Mouse (Mus musculus) hindbrain, embryonic 14.5 days (tissue): Measurements from ENCODE around the gene Lrrc8d. TPM values are rescaled to one million over a fixed set of nuclear protein-coding genes. Genes with fewer than 3 reads are reported as not detected.
A peak's percentile ranks its signal among the peaks of the same experiment; 100 is the strongest.

ENCODE experiments used
- ATAC-seq: fragments of 200-750 bp; cut with Nextera tagmentation; 2 replicates; pipeline ENCODE4 v1.8.0; 2017; ENCODE audit warnings: moderate number of reproducible peaks, mild to moderate bottlenecking, moderate TSS enrichment, moderate library complexity; ENCODE audit not compliant: low FRiP score
- DNase-seq: peaks from one replicate; pipeline ENCODE4 v3.0.0-alpha.2; 2015; ENCODE audit warnings: low spot score
- H3K27ac ChIP-seq: fragments of 300-500 bp; sonication (generic); 2 replicates; pipeline ENCODE4 v1.5.1; 2014; ENCODE audit warnings: mild to moderate bottlenecking, moderate library complexity
- H3K27me3 ChIP-seq: fragments of 300-500 bp; sonication (generic); 2 replicates; pipeline ENCODE4 v1.6.1; 2014; ENCODE audit warnings: mild to moderate bottlenecking, low read length, mixed read lengths; ENCODE audit not compliant: control insufficient read depth, insufficient read depth
- H3K36me3 ChIP-seq: fragments of 300-500 bp; sonication (generic); replicated peaks from 2 replicates; pipeline ENCODE4 v1.6.1; 2014; ENCODE audit not compliant: control insufficient read depth, insufficient read depth
- H3K4me1 ChIP-seq: fragments of 300-500 bp; sonication (generic); replicated peaks from 2 replicates; pipeline ENCODE4 v1.6.1; 2014; ENCODE audit warnings: antibody characterized with exemption, low read length, mixed read lengths; ENCODE audit not compliant: control insufficient read depth, insufficient read depth
- H3K4me2 ChIP-seq: fragments of 300-500 bp; sonication (generic); replicated peaks from 2 replicates; pipeline ENCODE4 v1.6.1; 2014; ENCODE audit warnings: mild to moderate bottlenecking, moderate library complexity
- H3K4me3 ChIP-seq: fragments of 300-500 bp; sonication (generic); replicated peaks from 2 replicates; pipeline ENCODE4 v1.5.1; 2014; ENCODE audit warnings: mild to moderate bottlenecking, low read length
- H3K9ac ChIP-seq: fragments of 300-500 bp; sonication (generic); 2 replicates; pipeline ENCODE4 v1.6.1; 2014
- H3K9me3 ChIP-seq: fragments of 300-500 bp; sonication (generic); 2 replicates; pipeline ENCODE4 v1.6.1; 2016; ENCODE audit warnings: low read length; ENCODE audit not compliant: control insufficient read depth
- WGBS: fragments of 180-500 bp; shearing (Covaris S2); extraction: QIAGEN DNeasy Blood & Tissue Kit; methylation state at CpG from one replicate; pipeline ENCODE4 v1.1.7; 2014; 5-methylcytosine and 5-hydroxymethylcytosine counted together
- polyA plus RNA-seq: library from polyadenylated mRNA; unstranded; fragments of >200 nt; fragmentation: Nextera tagmentation; extraction: Ambion mirVana; gene quantifications from 2 replicates; pipeline ENCODE4 v1.2.1, GENCODE M21; 2014

Lrrc8d gene
- polyA plus RNA-seq, 1 experiment from 2014 or later, result 38.4 TPM

DNA sequence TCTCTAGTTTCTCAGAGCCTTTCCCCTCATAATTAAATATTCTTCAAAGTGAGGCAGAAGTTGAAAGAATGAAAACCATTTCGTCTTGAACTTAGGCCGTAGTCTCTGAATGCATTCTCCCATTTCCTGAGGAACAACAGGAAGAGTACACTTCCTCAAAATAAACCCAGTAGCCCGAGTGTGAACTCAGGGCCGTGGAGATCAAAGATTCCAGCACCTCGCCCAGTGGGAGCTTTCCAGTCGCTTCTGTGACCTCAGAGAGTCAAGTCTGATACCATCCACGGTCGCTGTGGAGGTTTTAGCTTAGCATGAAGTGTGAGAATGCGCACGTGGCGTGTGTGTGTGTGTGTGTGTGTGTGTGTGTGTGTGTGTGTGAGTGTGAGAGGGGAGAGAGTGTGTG is 45.6 kb downstream of the Lrrc8d start:
- no peaks in the 10 kb centered on the region for H3K27me3 ChIP-seq
- H3K27ac ChIP-seq, result no peak overlapping the region
- H3K9me3 ChIP-seq, result no peaks in the 10 kb centered on the region
- H3K4me1 ChIP-seq, result peaks cover 6% of the 10 kb centered on the region
- no peak overlapping the region for H3K4me2 ChIP-seq
- no peak for ATAC-seq
- DNase-seq, result no peak
- H3K9ac ChIP-seq, result no peak overlapping the region
- no peak overlapping the region for H3K4me3 ChIP-seq
- 0 out of 2 replicates have a peak, but pooled peaks cover 4% of the 10 kb centered on the region for H3K36me3 ChIP-seq
- WGBS, result 89% methylated on average over 11 of the region's 11 CpGs

DNA sequence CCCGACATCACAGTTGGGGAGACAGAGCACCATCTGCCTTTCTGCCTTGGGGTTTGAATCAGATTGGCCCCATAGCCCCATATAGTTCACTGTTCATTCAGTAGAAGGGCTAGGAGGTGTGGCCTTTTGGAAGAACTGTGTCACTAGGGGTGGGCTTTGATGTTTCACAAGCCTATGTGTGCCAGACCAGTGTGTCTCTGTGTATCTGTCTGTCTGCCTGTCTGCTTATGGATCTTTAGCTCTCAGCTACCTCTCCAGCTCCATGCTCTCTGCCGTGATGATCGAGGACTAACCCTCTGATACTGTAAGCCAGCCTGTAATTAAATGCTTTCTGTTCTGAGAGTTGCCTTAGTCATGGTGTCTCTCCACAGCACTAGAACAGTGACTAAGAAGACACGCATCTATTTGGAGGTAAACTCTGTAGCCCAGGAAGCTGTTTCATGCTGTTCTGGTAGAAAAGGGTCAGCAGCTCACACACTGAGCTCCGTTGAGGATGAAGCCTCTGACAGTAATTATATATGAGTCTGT is 46.2 kb downstream of the Lrrc8d start:
- Histone ChIP-seq H3K27me3 (no peaks in the 10 kb centered on the region), H3K4me1 (no peaks in the 10 kb centered on the region), H3K27ac (no peak overlapping the region), H3K9ac (no peak overlapping the region), H3K4me3 (no peak overlapping the region), H3K36me3 (0 out of 2 replicates have a peak, but pooled peaks cover 4% of the 10 kb centered on the region), H3K4me2 (no peak overlapping the region), H3K9me3 (no peaks in the 10 kb centered on the region)
- DNase-seq (no peak), ATAC-seq (no peak)
- WGBS, result 83% methylated on average over 5 of the region's 5 CpGs

DNA sequence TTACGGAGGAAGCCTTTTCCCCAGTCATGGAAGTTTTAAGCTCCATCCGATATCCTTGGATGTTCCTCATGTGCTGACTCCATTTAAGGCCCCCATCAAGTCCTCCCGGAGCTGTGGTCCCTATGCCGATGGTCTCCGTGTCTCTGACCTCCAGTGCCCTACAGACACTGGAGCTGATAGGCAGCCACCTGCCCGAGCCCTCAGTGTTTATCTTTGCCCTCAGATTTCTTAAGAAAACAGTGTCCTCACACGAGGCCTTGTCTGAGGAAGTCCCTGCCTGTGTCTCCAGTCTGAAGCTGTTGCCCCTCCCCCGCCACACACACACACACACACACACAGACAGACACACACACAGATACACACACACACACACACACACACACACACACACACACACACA is 55.0 kb downstream of the Lrrc8d start:
- H3K4me3 ChIP-seq, result no peak overlapping the region

DNA sequence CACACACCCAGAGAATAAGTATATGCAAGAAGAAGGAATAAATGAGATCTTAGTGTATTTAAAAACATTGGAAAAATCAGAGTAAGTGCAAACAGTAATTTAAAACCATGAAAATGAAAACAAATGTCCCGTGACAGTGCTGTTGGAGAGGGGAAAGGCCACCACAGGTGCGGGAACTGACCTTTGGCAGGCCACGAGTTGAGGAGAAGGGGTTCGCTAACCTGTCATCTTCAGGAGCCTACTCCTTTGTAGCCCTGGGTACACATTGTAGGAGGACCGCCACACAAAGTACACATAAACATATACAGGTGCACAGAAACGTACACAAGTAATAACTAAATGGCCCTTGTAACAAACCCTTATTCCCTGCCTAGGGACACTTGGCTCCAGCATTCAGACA is 55.7 kb downstream of the Lrrc8d start:
- no peak for ATAC-seq
- Histone ChIP-seq H3K27me3 (no peaks in the 10 kb centered on the region), H3K36me3 (no peaks in the 10 kb centered on the region), H3K27ac (no peak overlapping the region), H3K4me3 (no peak overlapping the region), H3K4me2 (no peak overlapping the region), H3K4me1 (no peaks in the 10 kb centered on the region), H3K9ac (no peak overlapping the region), H3K9me3 (no peaks in the 10 kb centered on the region)
- 85% methylated on average over 6 of the region's 6 CpGs for WGBS
- no peak for DNase-seq

More for the DNA sequence above, 55.0 kb downstream of the Lrrc8d start:
- no peak overlapping the region for H3K27ac ChIP-seq
- no peak overlapping the region for H3K9ac ChIP-seq
- ATAC-seq, result no peak
- H3K4me2 ChIP-seq, result no peak overlapping the region
- no peaks in the 10 kb centered on the region for H3K4me1 ChIP-seq
- 79% methylated on average over 8 of the region's 8 CpGs for WGBS
- no peak for DNase-seq
- H3K27me3 ChIP-seq, result no peaks in the 10 kb centered on the region
- H3K36me3 ChIP-seq, result no peaks in the 10 kb centered on the region
- H3K9me3 ChIP-seq, result no peaks in the 10 kb centered on the region

DNA sequence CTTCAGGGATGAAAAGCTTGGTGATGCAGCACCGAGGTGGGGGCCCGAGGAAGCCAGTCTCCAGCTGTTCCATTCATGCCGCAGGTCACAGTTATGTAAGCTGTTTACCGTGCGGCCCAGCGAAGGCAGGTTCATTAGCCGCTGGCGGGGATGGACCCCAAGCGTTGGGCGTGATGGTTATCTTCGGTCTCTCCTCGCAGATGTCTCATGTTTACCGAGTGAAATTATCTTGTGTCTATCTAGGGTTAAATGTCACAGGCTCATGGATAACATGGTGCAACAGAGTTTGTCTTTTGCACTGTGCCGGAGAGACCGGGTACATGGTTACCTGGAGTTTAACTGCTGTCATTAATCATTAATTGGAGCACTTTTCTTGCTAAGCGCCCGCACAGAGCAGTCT is 58.2 kb downstream of the Lrrc8d start:
- DNase-seq, result no peak
- no peak overlapping the region for H3K9ac ChIP-seq
- peaks cover 17% of the 10 kb centered on the region for H3K4me1 ChIP-seq
- no peaks in the 10 kb centered on the region for H3K27me3 ChIP-seq
- H3K27ac ChIP-seq, result no peak overlapping the region
- H3K4me2 ChIP-seq, result no peak overlapping the region
- WGBS, result 83% methylated on average over 17 of the region's 17 CpGs
- ATAC-seq, result no peak
- H3K36me3 ChIP-seq, result no peaks in the 10 kb centered on the region
- H3K9me3 ChIP-seq, result no peaks in the 10 kb centered on the region
- no peak overlapping the region for H3K4me3 ChIP-seq

DNA sequence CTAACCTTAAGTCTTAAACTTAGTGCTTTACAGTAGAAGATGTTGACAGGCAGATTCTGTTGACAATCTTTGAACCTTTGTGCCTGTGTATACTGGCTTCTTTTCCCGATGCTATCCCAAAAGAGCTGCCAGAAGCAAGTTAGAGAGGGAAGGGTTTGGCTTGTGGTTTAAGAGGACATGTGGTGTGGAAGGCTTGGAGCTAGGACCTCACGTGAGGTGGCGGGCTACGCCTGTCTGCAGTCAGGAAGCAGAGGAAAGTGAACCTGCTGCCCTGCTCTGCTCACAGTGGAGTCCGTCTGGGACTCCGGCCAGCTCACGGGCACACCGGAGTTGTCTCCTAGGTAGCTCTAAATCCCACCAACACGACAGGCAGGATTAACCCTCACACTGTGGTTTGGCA is 59.1 kb downstream of the Lrrc8d start:
- no peak for DNase-seq
- Histone ChIP-seq H3K4me1 (peaks cover 17% of the 10 kb centered on the region), H3K27me3 (no peaks in the 10 kb centered on the region), H3K4me2 (no peak overlapping the region), H3K36me3 (no peaks in the 10 kb centered on the region), H3K27ac (no peak overlapping the region), H3K4me3 (no peak overlapping the region), H3K9ac (no peak overlapping the region), H3K9me3 (no peaks in the 10 kb centered on the region)
- 72% methylated on average over 9 of the region's 9 CpGs for WGBS
- ATAC-seq, result no peak

DNA sequence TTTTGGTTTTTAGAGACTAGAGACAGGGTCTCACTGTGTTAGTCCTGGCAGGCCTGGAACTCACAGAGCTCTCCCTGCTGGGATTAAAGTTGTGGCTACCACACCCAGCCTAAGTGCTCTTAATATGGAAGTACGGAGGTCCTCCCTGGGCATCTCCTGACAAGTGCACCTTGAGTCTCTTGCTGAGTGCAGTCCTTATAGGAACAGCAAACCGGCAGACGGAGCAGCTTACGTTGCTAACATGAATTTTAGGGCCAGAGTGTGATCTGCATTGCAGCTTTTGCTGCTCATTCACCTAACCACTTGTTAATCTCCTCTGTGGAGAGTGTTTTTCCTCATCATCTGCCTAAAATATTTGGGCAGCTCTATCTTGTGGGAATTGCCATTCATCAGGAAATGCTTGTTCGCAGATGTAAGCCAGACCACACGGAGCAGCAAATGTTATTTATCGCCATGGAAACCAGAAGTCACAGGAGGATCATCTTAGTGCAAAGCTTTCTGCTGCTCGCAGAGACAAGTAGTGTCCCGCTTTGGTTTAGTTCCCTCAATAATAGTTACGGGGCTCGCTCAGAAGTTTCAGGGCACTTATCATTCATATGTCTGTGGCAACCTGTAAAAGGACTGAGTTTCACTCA is 62.2 kb downstream of the Lrrc8d start:
- Histone ChIP-seq H3K4me1 (peaks cover 17% of the 10 kb centered on the region), H3K4me3 (no peak overlapping the region), H3K4me2 (no peak overlapping the region; the same call in 1 of the 2 replicates), H3K9ac (no peak overlapping the region), H3K27me3 (no peaks in the 10 kb centered on the region), H3K36me3 (no peaks in the 10 kb centered on the region), H3K27ac (no peak overlapping the region), H3K9me3 (no peaks in the 10 kb centered on the region)
- peak; percentile 77 for DNase-seq
- 20% methylated on average over 11 of the region's 11 CpGs for WGBS
- ATAC-seq, result peak; percentile 55

DNA sequence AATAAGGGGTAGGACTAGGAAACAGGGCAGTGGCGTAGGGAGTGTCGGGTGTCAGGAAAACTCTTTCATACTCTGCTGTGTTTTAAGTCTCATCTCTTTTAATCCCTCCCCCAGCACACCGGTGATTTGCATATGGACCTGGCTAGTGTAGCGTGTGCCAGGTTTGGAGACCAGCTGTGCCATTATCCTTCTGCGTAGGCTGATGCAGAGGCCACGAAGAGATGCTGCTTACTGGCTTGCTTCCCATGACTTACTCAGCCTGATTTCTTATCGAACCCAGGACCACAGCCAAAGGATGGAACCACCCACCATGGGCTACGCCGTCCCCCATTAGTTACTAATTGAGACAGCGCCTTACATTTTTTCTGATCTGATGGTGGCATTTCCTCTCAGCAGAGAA is 64.6 kb downstream of the Lrrc8d start:
- no peak for DNase-seq
- H3K4me1 ChIP-seq, result peaks cover 17% of the 10 kb centered on the region
- H3K36me3 ChIP-seq, result no peaks in the 10 kb centered on the region
- H3K4me3 ChIP-seq, result no peak overlapping the region
- H3K9me3 ChIP-seq, result no peaks in the 10 kb centered on the region
- peak overlapping the region; percentile 18; the same call in 1 of the 2 replicates for H3K27ac ChIP-seq
- WGBS, result 76% methylated on average over 10 of the region's 10 CpGs
- no peak for ATAC-seq
- H3K4me2 ChIP-seq, result no peak overlapping the region
- H3K9ac ChIP-seq, result no peak overlapping the region
- H3K27me3 ChIP-seq, result no peaks in the 10 kb centered on the region

DNA sequence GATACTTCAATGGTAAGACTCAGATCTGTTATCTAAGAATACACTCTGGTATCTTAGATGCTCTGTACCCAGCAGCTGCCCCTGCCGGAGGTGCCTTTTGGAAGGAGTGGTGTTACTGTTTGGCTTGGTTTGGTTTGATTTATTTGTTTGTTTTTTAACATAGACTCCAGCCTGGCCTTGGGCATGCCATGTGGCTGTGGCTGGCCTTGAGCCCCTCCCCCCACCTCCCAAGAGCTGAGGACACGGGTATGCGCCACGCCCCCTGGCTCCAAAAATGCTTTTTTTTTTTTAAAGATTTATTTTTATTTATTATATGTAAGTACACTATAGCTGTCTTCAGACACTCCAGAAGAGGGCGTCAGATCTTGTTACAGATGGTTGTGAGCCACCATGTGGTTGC is 65.6 kb downstream of the Lrrc8d start:
- Histone ChIP-seq H3K36me3 (no peaks in the 10 kb centered on the region), H3K4me2 (no peak overlapping the region), H3K4me3 (no peak overlapping the region), H3K27me3 (no peaks in the 10 kb centered on the region), H3K9me3 (no peaks in the 10 kb centered on the region), H3K4me1 (peaks cover 17% of the 10 kb centered on the region), H3K9ac (no peak overlapping the region), H3K27ac (no peak overlapping the region)
- ATAC-seq (no peak), DNase-seq (no peak)
- 86% methylated on average over 4 of the region's 5 CpGs for WGBS
